Mouse (Mus musculus) right cerebral cortex, postnatal 25 days (tissue): ENCODE measurements around the gene Scmh1.
"Not testable (repeated sequence)": the region's sequence is repeated elsewhere in the genome, so short reads cannot be mapped to it uniquely, and the experiment has no call there.

Experiments used
- DNase-seq: peaks from one replicate; pipeline ENCODE4 v3.0.0; 2022

Gene Scmh1

GRCm38 (mm10) chr4:120405144-120405805 is at the start of gene Scmh1:
TSS of gene Scmh1 (plus strand) at chr4:120405281.
- peak; percentile 72 for DNase-seq

- DNase-seq: no peak
Measured at GRCm38 (mm10) chr4:120360011-120360521, 45.0 kb upstream of the Scmh1 start.

GRCm38 (mm10) chr4:120364729-120365128 is 40.4 kb upstream of the Scmh1 start:
- DNase-seq: peak; percentile 47

GRCm38 (mm10) chr4:120365456-120365855 is 39.6 kb upstream of the Scmh1 start:
- DNase-seq: no peak

GRCm38 (mm10) chr4:120368031-120368430 is 37.0 kb upstream of the Scmh1 start:
- no peak for DNase-seq

- peak; percentile 70 for DNase-seq
Measured at GRCm38 (mm10) chr4:120368663-120369062, 36.4 kb upstream of the Scmh1 start.

- no peak for DNase-seq
Measured at GRCm38 (mm10) chr4:120369156-120369555, 35.9 kb upstream of the Scmh1 start.

- DNase-seq: peak; percentile 32
Measured at GRCm38 (mm10) chr4:120369861-120370366, 35.2 kb upstream of the Scmh1 start.

GRCm38 (mm10) chr4:120372838-120373237 is 32.2 kb upstream of the Scmh1 start:
- DNase-seq: no peak

- no peak for DNase-seq
Measured at GRCm38 (mm10) chr4:120373813-120374212, 31.3 kb upstream of the Scmh1 start.

GRCm38 (mm10) chr4:120380811-120381391 is 24.2 kb upstream of the Scmh1 start:
- DNase-seq: peak; percentile 59

GRCm38 (mm10) chr4:120385496-120385895 is 19.6 kb upstream of the Scmh1 start:
- DNase-seq: no peak

- DNase-seq: no peak
Measured at GRCm38 (mm10) chr4:120387496-120387895, 17.6 kb upstream of the Scmh1 start.

- DNase-seq: no peak
Measured at GRCm38 (mm10) chr4:120387968-120388367, 17.1 kb upstream of the Scmh1 start.

GRCm38 (mm10) chr4:120388998-120389542 is 16.0 kb upstream of the Scmh1 start:
- DNase-seq: no peak

- DNase-seq: no peak
Measured at GRCm38 (mm10) chr4:120389546-120389945, 15.5 kb upstream of the Scmh1 start.

- DNase-seq: no peak
Measured at GRCm38 (mm10) chr4:120391591-120391990, 13.5 kb upstream of the Scmh1 start.

- DNase-seq: no peak
Measured at GRCm38 (mm10) chr4:120392341-120392740, 12.7 kb upstream of the Scmh1 start.

- DNase-seq: no peak
Measured at GRCm38 (mm10) chr4:120392748-120393147, 12.3 kb upstream of the Scmh1 start.

- no peak for DNase-seq
Measured at GRCm38 (mm10) chr4:120400251-120400650, 4.8 kb upstream of the Scmh1 start.

GRCm38 (mm10) chr4:120402105-120402504 is 3.0 kb upstream of the Scmh1 start:
- DNase-seq: not testable (repeated sequence)

GRCm38 (mm10) chr4:120404247-120404646 is 834 bp upstream of the Scmh1 start:
- DNase-seq: no peak

GRCm38 (mm10) chr4:120404778-120405143 is 320 bp upstream of the Scmh1 start:
- peak; percentile 26 for DNase-seq
